Mouse (Mus musculus): Measurements from ENCODE around the gene Src. TPM values are rescaled to one million over a fixed set of nuclear protein-coding genes. Genes with fewer than 3 reads are reported as not detected.

Gene Src
- polyA plus RNA-seq, 1 experiment from 2014 or later = 16.4 TPM

- H3K9ac ChIP-seq (replicated peaks; ENCODE audit: low read depth) = no peak overlapping the region
- no peak for DNase-seq (ENCODE audit: low spot score)
- 50% methylated on average over 20 of the region's 20 CpGs for WGBS
- ATAC-seq = no peak
- peaks cover 11% of the 10 kb centered on the region for H3K36me3 ChIP-seq (ENCODE audit: insufficient read depth, low read length)
- H3K27me3 ChIP-seq (replicated peaks; ENCODE audit: insufficient read depth, low read length) = no peaks in the 10 kb centered on the region
- no peak overlapping the region for H3K27ac ChIP-seq (ENCODE audit: low read length)
- no peak overlapping the region for H3K4me3 ChIP-seq (ENCODE audit: low read depth, low read length)
- no peak overlapping the region for H3K4me2 ChIP-seq (replicated peaks; ENCODE audit: low read depth, low read length)
- no peaks in the 10 kb centered on the region for H3K9me3 ChIP-seq (ENCODE audit: low read length)
- TF ChIP-seq EP300 (IDR thresholded peaks at IDR 0.05) = no peak
- no peak for TF ChIP-seq CTCF (IDR thresholded peaks at IDR 0.05)
- H3K4me1 ChIP-seq (ENCODE audit: insufficient read depth, low read depth, low read length) = no peaks in the 10 kb centered on the region
These were observed 44.8 kb downstream of the Src start for GRCm38 (mm10) chr2:157462776-157463710.

GRCm38 (mm10) chr2:157463887-157464745 is 45.9 kb downstream of the Src start:
- Histone ChIP-seq H3K9me3 (ENCODE audit: low read length) (no peaks in the 10 kb centered on the region), H3K36me3 (ENCODE audit: insufficient read depth, low read length) (peaks cover 13% of the 10 kb centered on the region), H3K27me3 (replicated peaks; ENCODE audit: insufficient read depth, low read length) (no peaks in the 10 kb centered on the region), H3K27ac (ENCODE audit: low read length) (no peak overlapping the region), H3K4me2 (replicated peaks; ENCODE audit: low read depth, low read length) (no peak overlapping the region), H3K4me3 (ENCODE audit: low read depth, low read length) (no peak overlapping the region), H3K4me1 (ENCODE audit: insufficient read depth, low read depth, low read length) (no peaks in the 10 kb centered on the region), H3K9ac (replicated peaks; ENCODE audit: low read depth) (no peak overlapping the region)
- TF ChIP-seq EP300 (IDR thresholded peaks at IDR 0.05) (no peak), CTCF (IDR thresholded peaks at IDR 0.05) (no peak)
- WGBS = 42% methylated on average over 16 of the region's 16 CpGs
- ATAC-seq = no peak
- DNase-seq (ENCODE audit: low spot score) = no peak

- no peak for TF ChIP-seq EP300 (IDR thresholded peaks at IDR 0.05)
- TF ChIP-seq CTCF (IDR thresholded peaks at IDR 0.05) = no peak
- Histone ChIP-seq H3K36me3 (ENCODE audit: insufficient read depth, low read length) (peaks cover 18% of the 10 kb centered on the region), H3K9ac (replicated peaks; ENCODE audit: low read depth) (no peak overlapping the region), H3K27me3 (replicated peaks; ENCODE audit: insufficient read depth, low read length) (no peaks in the 10 kb centered on the region), H3K9me3 (ENCODE audit: low read length) (no peaks in the 10 kb centered on the region), H3K4me1 (ENCODE audit: insufficient read depth, low read depth, low read length) (no peaks in the 10 kb centered on the region), H3K4me3 (ENCODE audit: low read depth, low read length) (no peak overlapping the region), H3K27ac (ENCODE audit: low read length) (no peak overlapping the region), H3K4me2 (replicated peaks; ENCODE audit: low read depth, low read length) (no peak overlapping the region)
- ATAC-seq = peak; percentile 69
- peak; percentile 70 for DNase-seq (ENCODE audit: low spot score)
- 15% methylated on average over 10 of the region's 12 CpGs for WGBS
These were observed 46.5 kb downstream of the Src start for GRCm38 (mm10) chr2:157464746-157465126.

- ATAC-seq (no peak), DNase-seq (ENCODE audit: low spot score) (no peak)
- H3K9me3 ChIP-seq (ENCODE audit: low read length) = no peaks in the 10 kb centered on the region
- H3K9ac ChIP-seq (replicated peaks; ENCODE audit: low read depth) = no peak overlapping the region
- H3K4me2 ChIP-seq (replicated peaks; ENCODE audit: low read depth, low read length) = no peak overlapping the region
- no peaks in the 10 kb centered on the region for H3K4me1 ChIP-seq (ENCODE audit: insufficient read depth, low read depth, low read length)
- H3K36me3 ChIP-seq (ENCODE audit: insufficient read depth, low read length) = peaks cover 18% of the 10 kb centered on the region
- H3K27me3 ChIP-seq (replicated peaks; ENCODE audit: insufficient read depth, low read length) = no peaks in the 10 kb centered on the region
- H3K4me3 ChIP-seq (ENCODE audit: low read depth, low read length) = no peak overlapping the region
- 74% methylated on average over 7 of the region's 7 CpGs for WGBS
- TF ChIP-seq CTCF (IDR thresholded peaks at IDR 0.05) (no peak), EP300 (IDR thresholded peaks at IDR 0.05) (no peak)
- no peak overlapping the region for H3K27ac ChIP-seq (ENCODE audit: low read length)
These were observed 48.6 kb downstream of the Src start for GRCm38 (mm10) chr2:157466836-157467235.

- H3K9me3 ChIP-seq (ENCODE audit: low read length) = no peaks in the 10 kb centered on the region
- H3K9ac ChIP-seq (replicated peaks; ENCODE audit: low read depth) = no peak overlapping the region
- H3K4me2 ChIP-seq (replicated peaks; ENCODE audit: low read depth, low read length) = no peak overlapping the region
- H3K27me3 ChIP-seq (replicated peaks; ENCODE audit: insufficient read depth, low read length) = no peaks in the 10 kb centered on the region
- ATAC-seq (no peak), DNase-seq (ENCODE audit: low spot score) (no peak)
- H3K27ac ChIP-seq (ENCODE audit: low read length) = no peak overlapping the region
- WGBS = 55% methylated on average over 8 of the region's 8 CpGs
- H3K4me1 ChIP-seq (ENCODE audit: insufficient read depth, low read depth, low read length) = no peaks in the 10 kb centered on the region
- no peak for TF ChIP-seq EP300 (IDR thresholded peaks at IDR 0.05)
- peak; percentile 75 for TF ChIP-seq CTCF (IDR thresholded peaks at IDR 0.05)
- no peak overlapping the region for H3K4me3 ChIP-seq (ENCODE audit: low read depth, low read length)
- H3K36me3 ChIP-seq (ENCODE audit: insufficient read depth, low read length) = peaks cover 18% of the 10 kb centered on the region
These were observed 50.0 kb downstream of the Src start for GRCm38 (mm10) chr2:157468130-157468796.

GRCm38 (mm10) chr2:157471292-157471691 is 53.0 kb downstream of the Src start:
- H3K4me3 ChIP-seq (ENCODE audit: low read depth, low read length) = no peak overlapping the region
- peak; percentile 44 for DNase-seq (ENCODE audit: low spot score)
- H3K36me3 ChIP-seq (ENCODE audit: insufficient read depth, low read length) = peaks cover 18% of the 10 kb centered on the region
- no peak overlapping the region for H3K9ac ChIP-seq (replicated peaks; ENCODE audit: low read depth)
- no peaks in the 10 kb centered on the region for H3K4me1 ChIP-seq (ENCODE audit: insufficient read depth, low read depth, low read length)
- WGBS = 50% methylated on average over 7 of the region's 7 CpGs
- no peaks in the 10 kb centered on the region for H3K9me3 ChIP-seq (ENCODE audit: low read length)
- no peak overlapping the region for H3K27ac ChIP-seq (ENCODE audit: low read length)
- no peak for TF ChIP-seq EP300 (IDR thresholded peaks at IDR 0.05)
- TF ChIP-seq CTCF (IDR thresholded peaks at IDR 0.05) = no peak
- no peaks in the 10 kb centered on the region for H3K27me3 ChIP-seq (replicated peaks; ENCODE audit: insufficient read depth, low read length)
- ATAC-seq = peak; percentile 53
- no peak overlapping the region for H3K4me2 ChIP-seq (replicated peaks; ENCODE audit: low read depth, low read length)
